Mouse (Mus musculus) megakaryocyte, embryonic 14.5 days (primary cell): ENCODE data around the gene Atp8b5.

Experiments used
- FLI1 ChIP-seq: IDR thresholded peaks from 2 replicates; pipeline ENCODE4 v1.6.1; 2012; ENCODE audit warnings: low read length, inconsistent platforms, mixed read lengths
- GATA1 ChIP-seq: IDR thresholded peaks from 3 replicates; pipeline ENCODE4 v1.6.1; 2012; ENCODE audit warnings: mixed read lengths, low read length, inconsistent platforms, borderline replicate concordance

DNA sequence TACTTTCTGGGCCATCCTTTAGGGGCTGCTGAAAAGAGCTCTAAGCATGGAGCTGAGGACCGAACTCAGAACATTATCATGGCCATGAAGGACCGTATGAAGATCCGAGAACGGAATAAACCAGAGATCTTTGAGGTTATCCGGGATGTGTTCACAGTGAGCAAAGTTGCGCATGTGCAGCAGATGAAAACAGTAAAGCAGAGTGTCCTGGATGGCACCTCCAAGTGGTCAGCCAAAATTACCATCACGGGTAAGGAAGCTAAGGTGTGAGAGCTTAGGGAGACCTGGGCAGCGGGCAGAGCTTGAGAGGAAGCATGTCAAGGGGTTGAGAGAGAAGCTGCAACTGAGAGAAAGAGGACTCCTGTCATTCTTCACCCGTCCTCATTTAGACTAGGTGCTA, 30.1 kb upstream of the Atp8b5 start:
- TF ChIP-seq GATA1 (no peak), FLI1 (no peak)
